Mouse (Mus musculus) urinary bladder, postnatal 4 days (tissue): Measurements from ENCODE around the gene Erp27.

Experiments
- DNase-seq, 2 experiments: peaks; one replicate each; pipeline ENCODE4 v3.0.0; 2021 to 2022; ENCODE audit warnings: low spot score in 2 of 2

Gene Erp27

DNA sequence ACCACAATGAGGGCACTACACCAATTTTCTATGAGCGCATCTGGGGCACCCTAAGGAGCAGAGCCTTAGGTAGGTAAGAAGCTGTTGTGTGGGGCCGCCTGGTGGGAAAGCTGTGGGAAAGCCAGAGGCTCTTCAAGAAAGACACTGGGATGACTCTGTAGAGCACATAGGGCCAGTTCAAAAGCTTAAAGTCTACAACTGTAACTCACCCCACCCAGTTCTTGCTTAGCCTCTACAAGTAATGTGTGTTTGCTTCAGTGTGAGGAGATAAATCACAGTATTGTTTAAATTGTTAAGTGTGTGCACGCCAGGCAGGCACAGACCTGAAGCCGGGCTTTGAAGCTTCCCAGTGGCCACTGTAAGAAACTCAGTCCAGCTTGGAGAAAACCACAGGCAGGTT is 55.8 kb downstream of the Erp27 start:
- no peak for DNase-seq

DNA sequence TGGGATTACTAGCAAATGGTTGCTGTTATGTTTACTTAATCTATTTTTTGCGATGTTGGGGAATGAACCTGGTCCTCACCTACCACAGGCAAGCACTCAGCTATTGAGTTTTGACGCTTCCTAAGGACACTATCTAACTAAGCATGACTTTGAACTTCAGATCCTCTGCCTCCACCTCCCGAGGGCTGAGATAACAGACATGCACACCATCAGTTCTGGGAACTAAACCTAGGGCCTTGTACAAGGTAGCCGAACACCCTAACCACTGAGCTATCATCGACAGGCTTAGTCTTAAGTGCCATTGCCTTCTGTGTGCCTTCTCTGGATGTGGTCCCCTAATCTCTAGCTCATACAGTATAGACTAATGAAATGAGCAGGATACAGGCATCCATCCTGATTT is 56.6 kb downstream of the Erp27 start:
- DNase-seq, result no peak

DNA sequence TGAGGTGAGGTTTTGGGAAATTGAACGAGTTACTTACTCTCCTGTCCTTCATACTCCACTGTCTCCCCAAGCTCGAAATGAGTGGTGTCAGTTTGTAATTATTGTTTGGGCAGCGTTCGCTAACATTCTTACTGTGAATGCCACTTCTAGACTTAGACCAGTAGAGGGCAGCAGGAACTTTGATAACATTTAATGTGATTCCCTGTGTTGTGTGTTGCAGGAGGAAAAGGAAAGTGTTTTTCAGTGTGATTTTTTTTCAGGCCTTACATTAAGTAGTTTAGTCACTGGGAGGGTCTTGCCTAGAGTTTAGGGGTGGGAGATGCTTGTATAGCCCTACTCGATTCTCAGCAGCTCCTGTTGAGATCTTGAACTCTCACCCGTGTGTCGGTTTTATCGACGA is 61.0 kb downstream of the Erp27 start:
- no peak for DNase-seq

DNA sequence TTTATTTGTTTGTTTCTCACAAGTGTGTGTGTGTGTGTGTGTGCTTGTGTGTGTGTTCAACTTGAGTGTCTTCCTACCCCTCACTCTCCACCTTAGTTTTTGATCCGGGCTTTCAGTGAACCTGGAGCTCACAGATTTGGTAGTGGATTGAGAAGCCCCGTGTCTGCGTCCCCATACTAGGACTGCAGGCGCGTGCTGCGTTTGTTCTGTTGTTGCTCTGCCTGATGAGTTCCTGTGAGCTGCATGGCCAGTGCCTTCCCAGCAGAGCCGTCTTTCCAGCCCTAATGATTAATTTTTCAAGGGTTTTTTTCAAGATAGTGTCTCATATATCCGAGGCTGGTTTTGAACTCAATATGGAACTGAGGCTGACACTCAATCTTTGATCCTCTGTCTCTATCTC is 63.6 kb downstream of the Erp27 start:
- DNase-seq, result no peak

DNA sequence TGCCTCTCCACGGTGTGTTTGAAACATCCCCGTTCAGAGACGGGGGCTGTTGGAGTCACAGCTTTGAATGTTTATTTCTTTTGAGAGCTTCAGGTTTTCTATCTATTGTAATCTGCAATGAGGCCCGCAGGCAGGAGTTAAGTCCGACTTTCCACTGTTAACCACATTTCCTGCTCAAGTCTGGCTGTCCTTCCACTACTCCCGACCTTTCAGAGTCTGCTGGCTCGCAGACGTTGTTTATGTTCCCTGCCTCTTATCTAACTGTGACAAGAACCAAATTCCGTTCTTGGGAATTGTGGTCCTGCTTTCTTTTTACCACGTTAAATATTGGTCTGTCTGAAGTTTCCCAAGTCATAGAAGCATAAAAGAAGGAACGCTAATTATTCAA is 64.1 kb downstream of the Erp27 start:
- DNase-seq, result no peak
